Mouse (Mus musculus) intestine, postnatal 0 days (tissue): ENCODE data around the gene Chd5. TPM values are rescaled to one million over a fixed set of nuclear protein-coding genes. Genes with fewer than 3 reads are reported as not detected.
A peak's percentile ranks its signal among the peaks of the same experiment; 100 is the strongest.

Experiments used
- ATAC-seq: fragments of 200-750 bp; cut with Nextera tagmentation; 2 replicates; pipeline ENCODE4 v1.8.0; 2017; ENCODE audit warnings: mild to moderate bottlenecking, moderate TSS enrichment, moderate library complexity
- H3K27ac ChIP-seq: fragments of 300-500 bp; sonication (generic); 2 replicates; pipeline ENCODE4 v1.5.1; 2014; ENCODE audit warnings: mild to moderate bottlenecking, low read depth, low read length, moderate library complexity
- H3K27me3 ChIP-seq: fragments of 300-500 bp; sonication (generic); replicated peaks from 2 replicates; pipeline ENCODE4 v1.6.1; 2014; ENCODE audit warnings: low read length, mixed read lengths; ENCODE audit not compliant: control insufficient read depth, insufficient read depth
- H3K36me3 ChIP-seq: fragments of 300-500 bp; sonication (generic); 2 replicates; pipeline ENCODE4 v1.6.1; 2014; ENCODE audit warnings: mild to moderate bottlenecking, moderate library complexity; ENCODE audit not compliant: control insufficient read depth, insufficient read depth
- H3K4me1 ChIP-seq: fragments of 300-500 bp; sonication (generic); replicated peaks from 2 replicates; pipeline ENCODE4 v1.6.1; 2014; ENCODE audit warnings: antibody characterized with exemption, low read length, mixed read lengths; ENCODE audit not compliant: control insufficient read depth, insufficient read depth
- H3K4me2 ChIP-seq: fragments of 300-500 bp; sonication (generic); replicated peaks from 2 replicates; pipeline ENCODE4 v1.6.1; 2014; ENCODE audit warnings: low read depth, mild to moderate bottlenecking, moderate library complexity
- H3K4me3 ChIP-seq: fragments of 300-500 bp; sonication (generic); 2 replicates; pipeline ENCODE4 v1.5.1; 2014; ENCODE audit warnings: low read depth, low read length
- H3K9ac ChIP-seq: fragments of 300-500 bp; sonication (generic); 2 replicates; pipeline ENCODE4 v1.6.1; 2014; ENCODE audit warnings: mild to moderate bottlenecking, low read depth, low read length
- H3K9me3 ChIP-seq: fragments of 300-500 bp; sonication (generic); 2 replicates; pipeline ENCODE4 v1.6.1; 2016; ENCODE audit warnings: mixed run types; ENCODE audit not compliant: control insufficient read depth
- CTCF ChIP-seq: sonication (generic); IDR thresholded peaks from 2 replicates; pipeline ENCODE4 v1.5.1; 2016; ENCODE audit warnings: low read depth, mild to moderate bottlenecking, control low read depth, antibody characterized with exemption, moderate library complexity
- WGBS: fragments of 180-500 bp; shearing (Covaris S2); extraction: QIAGEN DNeasy Blood & Tissue Kit; methylation state at CpG from one replicate; pipeline ENCODE4 v1.1.7; 2014; 5-methylcytosine and 5-hydroxymethylcytosine counted together
- polyA plus RNA-seq: library from polyadenylated mRNA; unstranded; fragments of >200 nt; fragmentation: Nextera tagmentation; extraction: Ambion mirVana; gene quantifications from 2 replicates; pipeline ENCODE4 v1.2.1, GENCODE M21; 2015

Gene Chd5
- polyA plus RNA-seq, 1 experiment from 2014 or later: 1.5 TPM

DNA sequence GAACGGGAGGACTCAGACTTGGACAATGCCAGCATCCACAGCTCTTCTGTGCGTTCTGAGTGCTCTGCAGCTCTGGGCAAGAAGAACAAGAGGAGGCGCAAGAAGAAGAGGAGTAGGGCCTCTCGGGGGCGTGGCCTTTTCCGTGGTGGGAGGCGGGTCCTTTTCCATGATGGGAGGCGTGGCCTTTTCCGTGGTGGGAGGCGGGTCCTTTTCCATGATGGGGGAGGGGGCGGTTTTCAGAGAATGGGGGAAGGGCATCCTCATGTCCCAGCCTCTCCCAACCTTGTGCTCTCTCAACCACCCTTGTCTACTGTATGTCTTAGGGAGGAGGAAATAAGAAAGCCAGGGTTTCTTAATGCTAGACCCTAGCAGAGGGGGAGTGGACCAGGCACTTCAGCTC is 21.2 kb downstream of the Chd5 start:
- ATAC-seq: no peak
- Histone ChIP-seq H3K9ac (no peak overlapping the region), H3K27ac (no peak overlapping the region), H3K4me2 (no peak overlapping the region), H3K4me3 (no peak overlapping the region), H3K4me1 (no peaks in the 10 kb centered on the region), H3K9me3 (no peaks in the 10 kb centered on the region), H3K36me3 (no peaks in the 10 kb centered on the region), H3K27me3 (0 out of 2 replicates have a peak, but pooled peaks cover 7% of the 10 kb centered on the region)
- no peak for TF ChIP-seq CTCF
- 9% methylated on average over 10 of the region's 11 CpGs for WGBS

DNA sequence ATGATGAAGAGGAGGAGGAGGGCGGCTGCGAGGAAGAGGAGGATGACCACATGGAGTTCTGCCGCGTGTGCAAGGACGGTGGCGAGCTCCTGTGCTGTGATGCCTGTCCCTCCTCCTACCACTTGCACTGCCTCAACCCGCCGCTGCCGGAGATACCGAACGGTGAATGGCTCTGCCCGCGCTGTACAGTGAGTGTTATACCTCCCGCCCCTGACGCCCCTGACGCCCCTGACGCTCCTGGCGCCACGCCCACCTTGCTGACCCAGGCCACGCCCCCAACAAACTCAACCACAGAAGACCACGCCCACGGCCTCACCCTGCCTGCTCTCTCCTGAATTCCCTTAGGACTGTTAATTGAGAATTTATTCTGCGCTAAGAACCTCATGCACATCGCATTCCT is 22.4 kb downstream of the Chd5 start:
- Histone ChIP-seq H3K4me2 (peak overlapping the region; percentile 51), H3K27me3 (0 out of 2 replicates have a peak, but pooled peaks cover 7% of the 10 kb centered on the region), H3K4me3 (no peak overlapping the region), H3K27ac (no peak overlapping the region), H3K4me1 (no peaks in the 10 kb centered on the region), H3K36me3 (no peaks in the 10 kb centered on the region), H3K9ac (no peak overlapping the region), H3K9me3 (no peaks in the 10 kb centered on the region)
- 1% methylated on average over 24 of the region's 24 CpGs for WGBS
- peak; percentile 60; the same call in 1 of the 2 replicates for ATAC-seq
- TF ChIP-seq CTCF: 0 out of 2 replicates have a peak, but pooled peaks have one; percentile 5

DNA sequence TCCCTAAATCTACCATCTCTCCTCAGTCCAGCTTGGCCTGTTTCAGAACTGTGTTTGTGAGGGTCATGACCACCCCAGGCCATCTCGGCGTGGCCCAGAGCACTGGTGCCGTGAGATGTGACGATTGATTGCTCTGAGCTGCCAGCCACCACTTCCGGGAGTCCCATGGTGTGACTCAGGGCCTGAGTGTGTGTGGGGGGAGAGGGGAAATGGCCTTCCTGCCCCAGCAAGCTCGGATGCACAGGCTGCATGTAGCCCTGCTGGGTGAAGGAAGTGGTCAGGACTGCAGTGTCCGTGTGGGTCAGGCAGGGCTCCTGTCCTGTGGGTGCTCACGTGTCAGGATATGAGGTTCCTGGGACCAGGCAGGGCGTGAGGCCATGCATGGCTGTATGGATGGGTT is 23.7 kb downstream of the Chd5 start:
- no peak for TF ChIP-seq CTCF
- 51% methylated on average over 9 of the region's 9 CpGs for WGBS

DNA sequence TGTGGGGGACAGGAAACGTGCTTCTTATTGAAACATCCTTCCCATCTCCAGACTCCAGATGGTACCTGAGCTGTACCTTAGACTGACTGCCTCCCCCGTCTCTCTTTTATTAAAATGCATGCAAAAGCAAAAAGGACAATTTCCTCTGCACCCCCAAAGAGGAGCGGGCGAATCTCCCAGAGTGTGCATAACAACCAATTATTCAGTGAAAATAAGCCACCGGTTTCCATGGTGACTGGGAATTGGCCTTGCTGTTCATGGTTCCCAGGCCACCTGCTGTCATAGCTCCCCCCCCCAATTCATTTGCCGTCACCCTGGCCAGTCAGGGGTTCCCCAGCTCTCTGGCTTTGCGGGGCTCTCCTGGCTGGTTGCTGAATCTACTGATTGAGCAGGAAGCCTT is 26.8 kb downstream of the Chd5 start:
- H3K27me3 ChIP-seq: 0 out of 2 replicates have a peak, but pooled peaks cover 3% of the 10 kb centered on the region
- no peak overlapping the region for H3K4me3 ChIP-seq
- no peak overlapping the region for H3K4me2 ChIP-seq
- no peak overlapping the region for H3K27ac ChIP-seq
- no peaks in the 10 kb centered on the region for H3K4me1 ChIP-seq
- no peaks in the 10 kb centered on the region for H3K9me3 ChIP-seq
- H3K36me3 ChIP-seq: no peaks in the 10 kb centered on the region
- H3K9ac ChIP-seq: no peak overlapping the region
- no peak for ATAC-seq
- WGBS: 75% methylated on average over 7 of the region's 7 CpGs
- TF ChIP-seq CTCF: no peak

More for the DNA sequence above, 23.7 kb downstream of the Chd5 start:
- H3K4me2 ChIP-seq: no peak overlapping the region
- H3K4me3 ChIP-seq: no peak overlapping the region
- no peak overlapping the region for H3K9ac ChIP-seq
- H3K36me3 ChIP-seq: no peaks in the 10 kb centered on the region
- H3K9me3 ChIP-seq: no peaks in the 10 kb centered on the region
- no peak overlapping the region for H3K27ac ChIP-seq
- no peak for ATAC-seq
- H3K27me3 ChIP-seq: 0 out of 2 replicates have a peak, but pooled peaks cover 7% of the 10 kb centered on the region
- no peaks in the 10 kb centered on the region for H3K4me1 ChIP-seq

DNA sequence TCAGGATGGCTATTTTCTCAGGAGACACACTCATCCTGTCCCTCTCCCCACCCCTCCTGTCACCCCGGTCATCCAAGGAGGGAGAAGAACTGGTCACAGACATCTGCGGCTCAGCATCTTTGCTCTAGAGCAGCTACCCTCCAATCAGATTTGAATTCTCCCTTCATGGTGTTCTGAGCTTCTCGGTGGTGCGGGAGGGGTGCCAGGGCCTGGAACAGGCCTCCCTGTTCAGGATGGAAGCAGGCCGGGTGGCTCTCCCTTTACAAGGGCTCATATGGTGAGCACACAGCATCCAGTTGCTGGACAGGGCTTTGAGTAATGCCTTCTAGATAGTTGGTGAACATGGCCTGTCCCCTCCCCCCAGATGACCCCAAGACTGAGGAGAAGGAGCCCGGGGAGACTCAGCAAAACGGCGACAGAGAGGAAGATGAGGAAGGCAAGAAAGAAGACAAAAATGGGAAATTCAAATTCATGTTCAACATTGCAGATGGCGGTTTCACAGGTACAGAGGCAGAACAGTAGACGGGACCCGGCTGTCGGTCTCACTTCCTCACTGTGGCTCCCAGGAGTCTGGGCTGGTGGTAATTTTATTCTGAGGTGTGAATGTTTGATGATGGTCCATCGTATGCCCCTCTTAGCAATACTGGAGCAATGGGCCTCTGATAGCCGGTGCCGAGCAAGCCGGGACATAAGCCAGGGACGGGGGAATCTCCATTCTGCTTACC is 44.2 kb downstream of the Chd5 start:
- H3K27ac ChIP-seq: no peak overlapping the region
- no peaks in the 10 kb centered on the region for H3K27me3 ChIP-seq
- no peak for ATAC-seq
- no peak for TF ChIP-seq CTCF
- H3K9ac ChIP-seq: no peak overlapping the region
- no peaks in the 10 kb centered on the region for H3K9me3 ChIP-seq
- H3K4me2 ChIP-seq: no peak overlapping the region
- H3K36me3 ChIP-seq: no peaks in the 10 kb centered on the region
- no peaks in the 10 kb centered on the region for H3K4me1 ChIP-seq
- WGBS: 82% methylated on average over 17 of the region's 17 CpGs
- H3K4me3 ChIP-seq: no peak overlapping the region

DNA sequence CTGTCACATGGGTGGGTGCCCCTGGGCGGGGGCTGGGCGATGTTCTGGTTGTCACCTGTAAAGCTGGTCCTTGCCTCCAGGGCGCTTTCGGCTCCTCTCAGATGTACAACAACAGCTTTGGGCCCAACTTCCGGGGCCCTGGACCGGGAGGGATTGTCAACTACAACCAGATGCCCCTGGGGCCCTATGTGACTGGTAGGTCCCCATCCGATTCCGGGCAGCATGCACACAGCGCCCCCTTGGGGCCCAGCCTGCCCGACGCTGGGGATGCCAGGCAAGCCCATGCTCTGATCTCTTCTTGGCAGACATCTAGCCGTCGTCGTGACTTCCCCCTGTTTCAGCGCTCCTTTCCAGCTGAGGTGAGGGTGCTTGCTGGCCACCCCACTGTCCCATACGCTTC is 47.2 kb downstream of the Chd5 start:
- Histone ChIP-seq H3K4me1 (no peaks in the 10 kb centered on the region), H3K9me3 (no peaks in the 10 kb centered on the region), H3K9ac (no peak overlapping the region), H3K4me3 (no peak overlapping the region), H3K4me2 (no peak overlapping the region), H3K36me3 (no peaks in the 10 kb centered on the region), H3K27me3 (no peaks in the 10 kb centered on the region), H3K27ac (no peak overlapping the region)
- whole genome bisulfite sequencing: 56% methylated on average over 16 of the region's 16 CpGs
- no peak for ATAC-seq
- peak; percentile 61 for TF ChIP-seq CTCF

DNA sequence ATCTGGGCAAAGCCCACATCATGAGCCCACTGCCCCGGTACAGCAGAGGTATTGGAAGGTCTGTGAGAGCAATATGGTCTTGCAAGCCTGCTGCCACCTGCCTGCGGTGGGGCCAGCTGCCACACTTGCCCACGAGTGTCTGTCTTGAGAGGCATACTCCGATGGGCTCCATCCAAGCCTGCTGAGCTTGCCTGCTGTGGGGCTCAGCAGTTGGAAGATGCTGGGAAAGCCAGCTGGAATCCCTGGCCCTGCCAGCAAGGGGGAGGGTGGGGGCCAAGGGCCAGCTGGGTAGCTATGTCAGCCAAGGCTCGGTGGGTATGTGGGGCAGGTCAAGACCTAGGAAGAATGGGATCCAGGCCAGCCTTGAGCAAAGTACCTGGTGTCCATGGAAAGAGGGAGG is 53.7 kb downstream of the Chd5 start:
- Histone ChIP-seq H3K27ac (no peak overlapping the region), H3K9me3 (no peaks in the 10 kb centered on the region), H3K9ac (no peak overlapping the region), H3K4me3 (no peak overlapping the region), H3K27me3 (no peaks in the 10 kb centered on the region), H3K4me1 (no peaks in the 10 kb centered on the region), H3K36me3 (no peaks in the 10 kb centered on the region), H3K4me2 (no peak overlapping the region)
- no peak for TF ChIP-seq CTCF
- 69% methylated on average over 5 of the region's 5 CpGs for WGBS
- no peak for ATAC-seq
